Comparison of ENCODE assay signal across 8 mouse cellular contexts in genomic region chr5:9100849-9101801, GRCm38 (mm10). TPM values are rescaled to one million over a fixed set of nuclear protein-coding genes. Genes with fewer than 3 reads are reported as not detected.
A peak's percentile ranks its signal among the peaks of the same experiment; 100 is the strongest.
DNase-seq lines count a peak whose midpoint lies in the region; ATAC-seq and TF ChIP-seq lines count a peak whose summit lies in the region.

No protein-coding gene starts in this region.

- H3K9me3 ChIP-seq in intestine, embryonic 14.5 days (ENCODE audit: control insufficient read depth, low read length) = peaks cover 5% of the 10 kb centered on the region
- H3K9me3 ChIP-seq in liver, embryonic 16.5 days (replicated peaks; ENCODE audit: control insufficient read depth, low read length) = no peaks in the 10 kb centered on the region

- TF ChIP-seq CTCF in testis, adult 2 months (IDR thresholded peaks at IDR 0.05; ENCODE audit: control insufficient read depth, insufficient read depth, insufficient replicate concordance, low read depth, low read length) = no peak

- DNase-seq in 3T3-L1 (ENCODE audit: low read depth, low spot score) (peak; percentile 35), WW6 (ENCODE audit: low read depth, low spot score) (peak; percentile 26)
- DNase-seq in cerebellum, postnatal 25 days = peak; percentile 72 to 78
- DNase-seq in gastrocnemius, postnatal 14 days = peak; percentile 61
- DNase-seq in intestine, embryonic 14.5 days (ENCODE audit: low spot score) = peak; percentile 86
- peak; percentile 73 for DNase-seq in neural tube, embryonic 10.5 days (ENCODE audit: extremely low spot score, low spot score)

- H3K4me1 ChIP-seq in intestine, embryonic 14.5 days (replicated peaks; ENCODE audit: control insufficient read depth, insufficient read depth, low read length) = no peaks in the 10 kb centered on the region
- no peaks in the 10 kb centered on the region for H3K4me1 ChIP-seq in liver, embryonic 16.5 days (ENCODE audit: control insufficient read depth, low read depth, low read length)
- peaks cover 2% of the 10 kb centered on the region; the same call in 1 of the 2 replicates for H3K4me1 ChIP-seq in testis, adult 2 months (ENCODE audit: control insufficient read depth, insufficient read depth, low read length)

- H3K27me3 ChIP-seq in intestine, embryonic 14.5 days (replicated peaks; ENCODE audit: control insufficient read depth, insufficient read depth, low read length) = peaks cover 14% of the 10 kb centered on the region; the same call in 1 of the 2 replicates
- peaks cover 35% of the 10 kb centered on the region for H3K27me3 ChIP-seq in liver, embryonic 16.5 days (ENCODE audit: control insufficient read depth, insufficient read depth, low read depth, low read length)
- H3K27me3 ChIP-seq in testis, adult 2 months (ENCODE audit: control insufficient read depth, insufficient read depth, low read length) = no peaks in the 10 kb centered on the region

- H3K4me2 ChIP-seq in intestine, embryonic 14.5 days (ENCODE audit: low read length) = peak overlapping the region; percentile 87
- peak overlapping the region; percentile 55 for H3K4me2 ChIP-seq in liver, embryonic 16.5 days (ENCODE audit: low read depth, low read length)

- peak overlapping the region; percentile 70 for H3K4me3 ChIP-seq in intestine, embryonic 14.5 days (ENCODE audit: low read depth, low read length)
- H3K4me3 ChIP-seq in liver, embryonic 16.5 days (ENCODE audit: low read depth, low read length) = peak overlapping the region; percentile 77
- peak overlapping the region; percentile 83 for H3K4me3 ChIP-seq in testis, adult 2 months (ENCODE audit: control insufficient read depth, low read depth, low read length)

- H3K27ac ChIP-seq in intestine, embryonic 14.5 days (ENCODE audit: low read depth) = no peak overlapping the region
- H3K27ac ChIP-seq in liver, embryonic 16.5 days (ENCODE audit: low read length) = peak overlapping the region; percentile 45
- H3K27ac ChIP-seq in testis, adult 2 months (ENCODE audit: control insufficient read depth, insufficient read depth, low read depth, low read length) = peak overlapping the region; percentile 40; the same call in 1 of the 2 replicates

- intact Hi-C loops in gastrocnemius, postnatal 14 days (cut with DNase I; ENCODE audit: low total_unique reads) = no loop called here

- ATAC-seq in intestine, embryonic 14.5 days (replicated peaks; ENCODE audit: low FRiP score, low TSS enrichment, low read depth) = peak; percentile 83
- peak; percentile 73 for ATAC-seq in liver, embryonic 16.5 days (ENCODE audit: low read depth)

- H3K9ac ChIP-seq in intestine, embryonic 14.5 days (ENCODE audit: low read length) = peak overlapping the region; percentile 78
- peak overlapping the region; percentile 68 for H3K9ac ChIP-seq in liver, embryonic 16.5 days (ENCODE audit: low read depth, low read length)

- H3K36me3 ChIP-seq in intestine, embryonic 14.5 days (ENCODE audit: control insufficient read depth, insufficient read depth, low read length) = no peaks in the 10 kb centered on the region
- no peaks in the 10 kb centered on the region for H3K36me3 ChIP-seq in liver, embryonic 16.5 days (ENCODE audit: control insufficient read depth, insufficient read depth)
- no peaks in the 10 kb centered on the region for H3K36me3 ChIP-seq in testis, adult 2 months (ENCODE audit: control insufficient read depth, insufficient read depth, low read length)

- no peak; the same call in 1 of the 2 replicates for TF ChIP-seq POLR2A in testis, adult 2 months (IDR thresholded peaks at IDR 0.05; ENCODE audit: control insufficient read depth, low read depth, low read length)

- WGBS in intestine, embryonic 14.5 days = 1% methylated on average over 64 of the region's 83 CpGs
- WGBS in liver, embryonic 16.5 days (ENCODE audit: insufficient replicate concordance) = under 1% methylated on average over 76 of the region's 83 CpGs

RNA-seq across cellular contexts. Expression of gene Tmem243, which starts 0.7 kb away (rescaled TPM):
- total RNA-seq in gastrocnemius, postnatal 14 days (2021) = 1 to 10 TPM; 4.2 to 6.2 TPM
- 20.6 and 22.4 TPM in 2 replicates for polyA plus RNA-seq in intestine, embryonic 14.5 days (2014; fragmentation: Nextera tagmentation; extraction: Ambion mirVana)
- polyA plus RNA-seq in liver, embryonic 16.5 days (2015; fragmentation: Nextera tagmentation; extraction: Ambion mirVana) = 5.0 and 6.9 TPM in 2 replicates
- polyA plus RNA-seq in testis, adult 2 months (2012; rRNA removed) = 38.0 and 63.9 TPM in 2 replicates

Comparison
In these comparisons a context has a peak if more than half of its experiments do, and no peak if none do; other contexts are left out.
1. DNase-seq: peak in every context shown above with its lines; median percentile 86 in intestine, embryonic 14.5 days; 75 in cerebellum, postnatal 25 days; 73 in neural tube, embryonic 10.5 days; 61 in gastrocnemius, postnatal 14 days; 35 in 3T3-L1; 26 in WW6.